Mouse (Mus musculus): ENCODE data around the gene Lrrc9.

The Lrrc9 gene

GRCm38 (mm10) chr12:72476773-72477450, 35.2 kb downstream of the Lrrc9 start:
- no peak for DNase-seq

GRCm38 (mm10) chr12:72482226-72482625, 40.6 kb downstream of the Lrrc9 start:
- DNase-seq = no peak

- no peak for DNase-seq
Measured at GRCm38 (mm10) chr12:72484872-72485271, 43.2 kb downstream of the Lrrc9 start.

GRCm38 (mm10) chr12:72487498-72487897, 45.8 kb downstream of the Lrrc9 start:
- no peak for DNase-seq

GRCm38 (mm10) chr12:72489995-72490394, 48.3 kb downstream of the Lrrc9 start:
- peak in 1 of 2 experiments; percentile 11 for DNase-seq

GRCm38 (mm10) chr12:72491063-72491719, 49.5 kb downstream of the Lrrc9 start:
- no peak for DNase-seq

- no peak for DNase-seq
Measured at GRCm38 (mm10) chr12:72496866-72497600, 55.4 kb downstream of the Lrrc9 start.

- DNase-seq = no peak
Measured at GRCm38 (mm10) chr12:72509606-72510005, 67.9 kb downstream of the Lrrc9 start.

- DNase-seq = peak in 1 of 2 experiments; percentile 16
Measured at GRCm38 (mm10) chr12:72515446-72515845, 73.8 kb downstream of the Lrrc9 start.

- no peak for DNase-seq
Measured at GRCm38 (mm10) chr12:72518114-72518728, 76.6 kb downstream of the Lrrc9 start.

- DNase-seq = no peak
Measured at GRCm38 (mm10) chr12:72519352-72519751, 77.7 kb downstream of the Lrrc9 start.

- DNase-seq = no peak
Measured at GRCm38 (mm10) chr12:72519855-72520254, 78.2 kb downstream of the Lrrc9 start.

- peak; percentile 30 to 71 for DNase-seq
Measured at GRCm38 (mm10) chr12:72520645-72521044, 79.0 kb downstream of the Lrrc9 start.

- no peak for DNase-seq
Measured at GRCm38 (mm10) chr12:72525588-72525987, 83.9 kb downstream of the Lrrc9 start.

- no peak for DNase-seq
Measured at GRCm38 (mm10) chr12:72532303-72532702, 90.6 kb downstream of the Lrrc9 start.

- no peak for DNase-seq
Measured at GRCm38 (mm10) chr12:72533986-72534385, 92.3 kb downstream of the Lrrc9 start.

GRCm38 (mm10) chr12:72535599-72535998, 93.9 kb downstream of the Lrrc9 start:
- no peak for DNase-seq

- DNase-seq = peak; percentile 98
Measured at GRCm38 (mm10) chr12:72536021-72536597, 94.4 kb downstream of the Lrrc9 start, which contains the start of gene Pcnx4. TSS of gene Pcnx4 (plus strand) at chr12:72536383.

- DNase-seq = no peak
Measured at GRCm38 (mm10) chr12:72538571-72538970, 96.9 kb downstream of the Lrrc9 start.

GRCm38 (mm10) chr12:72554347-72554746, 112.7 kb downstream of the Lrrc9 start:
- DNase-seq = no peak

GRCm38 (mm10) chr12:72564281-72564795, 122.7 kb downstream of the Lrrc9 start:
- DNase-seq = no peak

Data from lung, postnatal 4 days (tissue).